Mouse (Mus musculus) neural tube, embryonic 13.5 days (tissue): ENCODE measurements at regions not wholly inside any gene's neighbourhood (a gene's known extent, or its start where the extent isn't known, plus 50 kb on each side); places are given as distances from the start of the nearest gene placed in this dataset.
A peak's percentile ranks its signal among the peaks of the same experiment; 100 is the strongest.

Experiments used
- ATAC-seq: fragments of 200-750 bp; cut with Nextera tagmentation; 2 replicates; pipeline ENCODE4 v1.8.0; 2017; ENCODE audit warnings: low read depth, mild to moderate bottlenecking, moderate TSS enrichment, moderate library complexity
- H3K27ac ChIP-seq: fragments of 300-500 bp; sonication (generic); replicated peaks from 2 replicates; pipeline ENCODE4 v1.5.1; 2015; ENCODE audit warnings: moderate library complexity, mild to moderate bottlenecking, inconsistent platforms
- H3K27me3 ChIP-seq: fragments of 300-500 bp; sonication (generic); 2 replicates; pipeline ENCODE4 v1.6.1; 2015; ENCODE audit warnings: mild to moderate bottlenecking, inconsistent platforms
- H3K36me3 ChIP-seq: fragments of 300-500 bp; sonication (generic); 2 replicates; pipeline ENCODE4 v1.6.1; 2015; ENCODE audit warnings: mild to moderate bottlenecking, inconsistent platforms
- H3K4me1 ChIP-seq: fragments of 300-500 bp; sonication (generic); replicated peaks from 2 replicates; pipeline ENCODE4 v1.6.1; 2015; ENCODE audit warnings: inconsistent platforms
- H3K4me2 ChIP-seq: fragments of 300-500 bp; sonication (generic); 2 replicates; pipeline ENCODE4 v1.6.1; 2015; ENCODE audit warnings: inconsistent platforms, mild to moderate bottlenecking, moderate library complexity
- H3K4me3 ChIP-seq: fragments of 300-500 bp; sonication (generic); 2 replicates; pipeline ENCODE4 v1.5.1; 2015; ENCODE audit warnings: mild to moderate bottlenecking, inconsistent platforms
- H3K9ac ChIP-seq: fragments of 300-500 bp; sonication (generic); 2 replicates; pipeline ENCODE4 v1.6.1; 2015; ENCODE audit warnings: moderate library complexity, mild to moderate bottlenecking, inconsistent platforms
- H3K9me3 ChIP-seq: fragments of 300-500 bp; sonication (generic); 2 replicates; pipeline ENCODE4 v1.6.1; 2016; ENCODE audit warnings: inconsistent platforms
- WGBS: fragments of 180-500 bp; shearing (Covaris S2); methylation state at CpG from one replicate; pipeline ENCODE4 v1.1.7; 2015; 5-methylcytosine and 5-hydroxymethylcytosine counted together

DNA sequence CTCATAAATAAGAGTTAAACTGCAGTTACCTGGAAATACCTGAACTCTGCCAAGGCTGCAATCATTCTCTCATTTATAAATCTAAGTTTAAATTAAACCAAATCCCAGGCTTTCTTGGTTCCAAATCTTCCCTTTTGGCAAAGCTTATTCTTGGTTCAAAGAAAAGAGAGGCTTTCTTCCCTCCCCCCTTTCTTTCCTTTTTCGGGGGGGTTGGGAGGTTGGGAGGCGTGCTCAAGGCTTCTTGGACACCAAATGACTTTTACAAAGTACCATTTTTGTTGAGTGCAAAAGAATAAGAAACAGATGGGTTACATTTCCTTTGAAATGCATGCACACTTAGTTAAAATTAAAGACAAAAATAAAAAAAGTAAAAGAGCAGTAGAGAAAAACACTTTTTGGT is 105.4 kb upstream of the Mroh9 start:
- no peak for ATAC-seq
- no peak overlapping the region for H3K4me2 ChIP-seq
- WGBS, result 73% methylated on average over 2 of the region's 2 CpGs
- H3K4me3 ChIP-seq, result no peak overlapping the region
- no peaks in the 10 kb centered on the region for H3K36me3 ChIP-seq
- no peak overlapping the region for H3K9ac ChIP-seq
- H3K9me3 ChIP-seq, result no peaks in the 10 kb centered on the region
- H3K27me3 ChIP-seq, result no peaks in the 10 kb centered on the region
- H3K27ac ChIP-seq, result no peak overlapping the region
- H3K4me1 ChIP-seq, result no peaks in the 10 kb centered on the region

DNA sequence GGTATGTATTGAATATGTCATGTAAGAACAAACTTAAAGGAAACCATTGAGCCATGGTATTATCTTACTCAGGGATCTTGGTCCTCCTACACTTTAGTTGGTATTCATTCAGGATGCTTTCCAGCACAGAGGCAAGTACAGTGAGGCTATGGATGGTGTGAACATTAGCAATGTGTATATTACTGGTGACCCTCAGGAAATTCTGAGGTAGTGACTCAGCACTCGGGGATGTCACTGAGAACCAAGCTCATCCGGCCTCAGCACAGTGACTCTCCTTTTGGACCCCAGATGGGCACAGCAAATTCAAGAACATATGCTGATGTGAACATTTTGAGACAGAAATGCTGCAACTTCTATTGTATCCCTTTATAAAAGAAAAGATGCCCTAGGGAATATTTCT is 96.4 kb upstream of the Mroh9 start:
- 81% methylated on average over 2 of the region's 2 CpGs for WGBS
- H3K27me3 ChIP-seq, result no peaks in the 10 kb centered on the region
- no peak overlapping the region for H3K4me3 ChIP-seq
- H3K36me3 ChIP-seq, result no peaks in the 10 kb centered on the region
- no peak overlapping the region for H3K9ac ChIP-seq
- no peak for ATAC-seq
- no peak overlapping the region for H3K4me2 ChIP-seq
- H3K9me3 ChIP-seq, result no peaks in the 10 kb centered on the region
- no peaks in the 10 kb centered on the region for H3K4me1 ChIP-seq
- no peak overlapping the region for H3K27ac ChIP-seq

DNA sequence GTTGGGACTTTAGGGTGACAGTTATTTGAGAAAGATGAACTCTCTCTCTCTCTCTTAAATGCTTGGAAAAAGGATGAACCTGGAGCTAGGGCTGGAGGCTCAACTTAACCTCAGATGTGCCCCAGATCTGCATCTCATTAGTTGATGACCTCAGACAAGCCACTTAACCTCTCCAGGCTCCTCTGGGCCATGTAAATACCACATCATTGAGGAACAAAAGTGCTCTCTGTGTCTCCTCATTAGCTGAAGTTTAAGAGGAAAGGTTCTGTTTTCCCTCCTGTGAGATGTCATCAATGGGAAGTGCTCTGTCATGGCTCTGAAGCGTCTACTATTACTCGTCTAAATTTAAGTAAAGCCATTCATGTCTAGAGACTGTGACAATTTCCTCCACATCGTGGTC is 91.5 kb upstream of the Mroh9 start:
- ATAC-seq, result no peak
- Histone ChIP-seq H3K4me1 (no peaks in the 10 kb centered on the region), H3K4me3 (no peak overlapping the region), H3K27ac (no peak overlapping the region), H3K9me3 (no peaks in the 10 kb centered on the region), H3K27me3 (no peaks in the 10 kb centered on the region), H3K36me3 (no peaks in the 10 kb centered on the region), H3K9ac (no peak overlapping the region), H3K4me2 (no peak overlapping the region)
- WGBS, result 45% methylated on average over 3 of the region's 3 CpGs

DNA sequence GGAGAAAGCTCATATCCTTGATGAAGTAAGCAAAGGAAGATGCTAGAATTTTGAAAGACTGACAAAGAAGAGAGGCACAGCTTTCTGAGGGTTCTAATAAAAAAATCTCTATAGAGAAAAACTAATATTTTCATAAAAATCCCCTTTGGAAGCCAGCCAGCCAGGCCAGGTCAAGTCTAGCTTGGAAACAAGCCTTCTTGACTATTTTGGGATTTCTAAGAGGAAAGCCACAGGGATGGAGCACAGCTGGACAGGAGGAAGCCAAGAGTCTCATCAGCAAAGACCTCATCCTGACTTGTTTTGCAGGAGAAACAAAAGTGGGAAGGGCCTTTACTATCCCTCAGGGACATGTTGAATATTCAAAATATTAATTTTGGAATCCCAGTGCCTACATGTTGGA is 81.6 kb upstream of the Mroh9 start:
- ATAC-seq, result no peak
- Histone ChIP-seq H3K4me3 (no peak overlapping the region), H3K27ac (no peak overlapping the region), H3K9me3 (0 out of 2 replicates have a peak, but pooled peaks cover 12% of the 10 kb centered on the region), H3K4me1 (no peaks in the 10 kb centered on the region), H3K36me3 (no peaks in the 10 kb centered on the region), H3K27me3 (no peaks in the 10 kb centered on the region), H3K4me2 (no peak overlapping the region), H3K9ac (no peak overlapping the region)

DNA sequence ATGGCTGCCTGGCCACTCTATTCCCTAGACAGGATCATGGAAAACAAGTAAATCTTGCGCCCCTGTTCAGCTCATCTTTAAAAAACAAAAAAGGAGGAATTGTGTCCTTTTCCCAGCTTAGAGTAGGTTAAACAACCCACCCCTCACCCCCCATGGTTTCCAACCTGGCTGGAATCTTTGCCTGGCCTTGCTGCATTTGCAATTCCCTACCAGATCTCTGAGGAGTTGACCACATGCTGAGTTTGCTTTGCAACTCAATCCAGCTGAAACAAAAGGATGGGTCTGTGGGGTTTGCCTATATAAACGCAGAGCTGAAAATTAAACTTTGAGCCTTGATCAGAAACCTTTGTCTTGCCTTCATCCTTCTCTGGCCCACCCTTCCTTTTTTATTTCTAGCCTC is 78.2 kb upstream of the Mroh9 start:
- H3K27me3 ChIP-seq, result no peaks in the 10 kb centered on the region
- no peak overlapping the region for H3K4me3 ChIP-seq
- WGBS, result 27% methylated on average over 2 of the region's 2 CpGs
- H3K36me3 ChIP-seq, result no peaks in the 10 kb centered on the region
- no peak overlapping the region for H3K27ac ChIP-seq
- H3K9me3 ChIP-seq, result no peaks in the 10 kb centered on the region
- H3K9ac ChIP-seq, result no peak overlapping the region
- no peaks in the 10 kb centered on the region for H3K4me1 ChIP-seq
- H3K4me2 ChIP-seq, result no peak overlapping the region
- no peak for ATAC-seq

DNA sequence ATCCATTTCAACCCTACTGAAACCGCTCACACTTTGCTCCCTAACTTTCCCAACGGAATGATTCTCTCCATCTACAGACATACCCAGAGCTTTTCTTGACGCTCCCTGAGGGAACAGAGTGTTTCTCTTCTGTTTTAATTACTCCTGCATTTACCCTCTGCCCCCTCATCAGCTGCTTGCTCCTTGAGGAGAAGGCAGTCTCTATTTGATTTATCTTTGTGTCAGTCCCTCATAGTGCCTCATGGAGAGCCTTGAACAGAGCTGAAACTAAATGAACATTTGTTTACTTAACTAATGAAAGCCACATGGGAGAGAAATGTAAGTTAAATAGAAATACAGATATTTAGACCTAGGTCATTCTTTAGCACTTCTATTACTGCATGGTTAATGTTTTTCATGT is 74.4 kb upstream of the Mroh9 start:
- Histone ChIP-seq H3K4me2 (no peak overlapping the region), H3K27me3 (no peaks in the 10 kb centered on the region), H3K27ac (no peak overlapping the region), H3K4me1 (no peaks in the 10 kb centered on the region), H3K9ac (no peak overlapping the region), H3K36me3 (no peaks in the 10 kb centered on the region), H3K4me3 (no peak overlapping the region), H3K9me3 (no peaks in the 10 kb centered on the region)
- WGBS, result 64% methylated on average over 3 of the region's 3 CpGs
- ATAC-seq, result no peak

DNA sequence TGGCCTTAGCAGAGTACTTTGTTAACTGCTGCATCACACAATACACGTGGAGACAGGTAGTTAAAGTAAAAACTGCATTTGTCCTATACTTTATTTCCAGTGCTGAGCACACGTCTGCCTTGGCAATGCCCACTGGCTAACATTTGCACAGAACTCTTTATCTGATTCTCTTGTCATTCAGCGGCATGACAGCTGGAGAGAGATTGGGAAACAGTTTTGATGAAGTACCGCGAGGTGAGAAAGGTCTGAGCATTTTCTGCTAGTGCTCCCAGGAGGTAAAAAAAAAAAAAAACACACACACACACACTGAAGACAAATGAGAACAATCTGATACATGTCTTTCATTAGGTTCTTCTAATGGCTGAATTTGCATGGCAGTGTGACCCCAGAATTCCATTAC is 73.0 kb upstream of the Mroh9 start:
- no peak overlapping the region for H3K27ac ChIP-seq
- WGBS, result 69% methylated on average over 5 of the region's 5 CpGs
- no peaks in the 10 kb centered on the region for H3K4me1 ChIP-seq
- no peak for ATAC-seq
- H3K36me3 ChIP-seq, result no peaks in the 10 kb centered on the region
- H3K4me3 ChIP-seq, result no peak overlapping the region
- H3K9ac ChIP-seq, result no peak overlapping the region
- no peaks in the 10 kb centered on the region for H3K27me3 ChIP-seq
- no peak overlapping the region for H3K4me2 ChIP-seq
- H3K9me3 ChIP-seq, result no peaks in the 10 kb centered on the region

DNA sequence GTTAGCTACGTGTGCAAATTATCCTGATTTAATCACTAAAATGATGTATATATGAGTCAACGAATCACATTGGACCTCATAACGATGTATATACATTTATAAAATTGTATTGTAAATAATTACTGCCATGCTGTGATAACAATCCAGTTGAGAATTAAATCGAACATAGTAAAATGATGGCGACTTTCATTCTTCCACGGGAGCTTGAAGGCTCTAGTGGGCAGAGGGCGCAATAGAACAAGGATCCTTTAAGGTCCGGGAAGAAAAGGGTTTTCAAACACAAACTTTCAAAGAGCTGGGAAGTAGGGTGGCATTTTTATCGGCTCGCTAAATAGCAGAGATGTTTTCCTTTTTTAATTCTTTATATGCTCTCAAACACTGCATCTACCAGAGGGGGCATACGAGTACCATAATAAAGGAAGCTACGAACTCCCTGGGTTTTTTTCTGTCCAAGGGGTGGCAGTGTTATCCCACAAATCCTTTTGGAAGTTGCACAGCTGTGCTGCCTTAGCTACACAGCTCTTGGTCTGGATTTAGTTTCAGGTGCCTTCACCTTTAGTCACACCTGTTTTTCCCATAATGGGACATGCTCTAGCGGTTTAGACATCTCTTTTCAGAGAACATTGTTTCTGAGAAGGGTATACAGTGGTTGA is 64.9 kb upstream of the Mroh9 start:
- peak overlapping the region; percentile 32 for H3K4me3 ChIP-seq
- no peaks in the 10 kb centered on the region for H3K27me3 ChIP-seq
- no peaks in the 10 kb centered on the region for H3K36me3 ChIP-seq
- ATAC-seq, result peak; percentile 98
- H3K4me2 ChIP-seq, result peak overlapping the region; percentile 50
- H3K9me3 ChIP-seq, result 0 out of 2 replicates have a peak, but pooled peaks cover 3% of the 10 kb centered on the region
- H3K27ac ChIP-seq, result no peak overlapping the region
- 0 out of 2 replicates have a peak, but pooled peaks cover 3% of the 10 kb centered on the region for H3K4me1 ChIP-seq
- peak overlapping the region; percentile 56 for H3K9ac ChIP-seq
- WGBS, result 29% methylated on average over 13 of the region's 13 CpGs

DNA sequence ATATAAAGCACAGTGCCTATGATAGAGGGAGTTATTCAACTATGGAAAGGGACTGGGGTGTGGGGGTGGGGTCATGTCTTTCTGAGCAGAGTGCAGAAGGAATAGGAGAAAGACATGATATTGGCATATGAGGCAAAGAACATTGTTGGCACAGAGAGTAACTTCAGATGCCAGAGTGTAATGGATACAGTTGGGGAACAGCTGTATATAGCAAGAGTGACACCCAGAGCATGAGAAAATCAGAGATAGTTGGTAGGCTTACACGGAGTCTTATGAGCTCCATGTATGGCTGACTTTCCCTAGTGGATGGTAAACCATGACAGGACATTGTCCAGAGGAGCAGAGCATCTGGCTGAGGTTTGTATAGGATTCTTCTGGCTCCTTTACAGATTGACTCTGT is 61.2 kb upstream of the Mroh9 start:
- no peaks in the 10 kb centered on the region for H3K36me3 ChIP-seq
- ATAC-seq, result no peak
- H3K9me3 ChIP-seq, result 0 out of 2 replicates have a peak, but pooled peaks cover 3% of the 10 kb centered on the region
- WGBS, result 68% methylated on average over 1 of the region's 1 CpGs
- H3K27ac ChIP-seq, result no peak overlapping the region
- no peaks in the 10 kb centered on the region for H3K27me3 ChIP-seq
- no peak overlapping the region for H3K4me2 ChIP-seq
- H3K9ac ChIP-seq, result no peak overlapping the region
- no peak overlapping the region for H3K4me3 ChIP-seq
- no peaks in the 10 kb centered on the region for H3K4me1 ChIP-seq

DNA sequence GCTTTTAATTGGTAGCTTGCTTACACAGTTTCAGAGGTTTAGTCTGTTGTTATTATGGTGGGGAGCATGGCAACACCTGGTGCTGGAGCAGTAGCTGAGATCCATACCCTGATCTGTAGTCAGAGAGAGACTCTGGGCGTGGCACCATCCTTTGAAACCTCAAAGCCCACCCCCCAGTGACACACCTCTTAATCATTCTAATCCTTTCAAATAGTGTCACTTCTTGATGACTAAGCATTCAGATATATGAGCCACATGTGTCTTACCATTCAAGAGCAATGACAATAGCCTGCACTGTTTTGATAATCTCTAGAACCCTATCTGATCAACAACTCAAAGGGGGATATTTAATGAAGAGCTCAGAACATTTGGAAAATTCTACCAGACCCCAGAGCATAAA is 57.6 kb upstream of the Mroh9 start:
- 95% methylated on average over 1 of the region's 1 CpGs for WGBS
- Histone ChIP-seq H3K27ac (no peak overlapping the region), H3K4me3 (no peak overlapping the region), H3K4me2 (no peak overlapping the region), H3K9me3 (no peaks in the 10 kb centered on the region), H3K36me3 (no peaks in the 10 kb centered on the region), H3K27me3 (no peaks in the 10 kb centered on the region), H3K9ac (no peak overlapping the region), H3K4me1 (no peaks in the 10 kb centered on the region)
- no peak for ATAC-seq

DNA sequence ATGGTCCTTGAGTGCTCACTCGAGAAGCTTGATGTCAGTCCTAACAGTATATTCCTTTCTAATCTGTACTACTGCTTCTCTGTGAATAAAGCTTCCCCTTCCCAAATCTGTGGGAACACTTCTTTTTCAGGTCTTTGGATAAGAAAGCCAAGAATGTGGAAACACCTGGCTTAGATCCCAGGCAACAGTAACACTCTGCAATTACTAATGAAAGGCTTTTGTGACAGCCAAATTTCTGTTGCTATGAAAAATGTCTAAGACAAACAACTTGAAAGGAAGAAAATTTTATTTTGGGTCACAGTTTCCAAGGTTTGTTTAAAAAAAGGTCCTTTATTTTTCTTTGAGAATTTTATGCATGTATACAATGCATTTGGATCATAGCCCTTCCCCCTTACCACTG is 56.0 kb upstream of the Mroh9 start:
- H3K27me3 ChIP-seq, result no peaks in the 10 kb centered on the region
- no peak overlapping the region for H3K4me3 ChIP-seq
- no peaks in the 10 kb centered on the region for H3K9me3 ChIP-seq
- no peak overlapping the region for H3K4me2 ChIP-seq
- H3K36me3 ChIP-seq, result no peaks in the 10 kb centered on the region
- no peaks in the 10 kb centered on the region for H3K4me1 ChIP-seq
- ATAC-seq, result no peak
- 92% methylated on average over 1 of the region's 1 CpGs for WGBS
- no peak overlapping the region for H3K9ac ChIP-seq
- H3K27ac ChIP-seq, result no peak overlapping the region

DNA sequence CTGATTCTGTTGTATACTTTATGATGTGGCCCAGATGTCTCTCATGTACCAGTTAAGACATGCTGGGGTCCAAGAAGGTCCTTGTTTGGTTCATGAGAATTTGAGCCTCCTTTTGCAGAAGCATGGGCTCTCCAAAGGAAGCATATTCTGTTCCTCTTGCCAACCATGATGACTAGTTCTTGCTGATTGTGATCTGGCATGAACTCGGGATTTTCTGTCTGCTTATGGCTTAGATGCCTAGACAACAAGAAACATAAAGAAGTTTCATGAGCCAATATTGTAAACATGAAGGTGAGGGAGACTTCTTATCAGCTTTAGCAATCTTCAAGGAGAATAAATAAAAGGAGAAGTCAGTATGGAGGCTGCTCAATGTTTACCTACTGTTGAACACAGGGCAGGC is 52.7 kb upstream of the Mroh9 start:
- Histone ChIP-seq H3K4me2 (no peak overlapping the region), H3K36me3 (no peaks in the 10 kb centered on the region), H3K27me3 (no peaks in the 10 kb centered on the region), H3K9me3 (no peaks in the 10 kb centered on the region), H3K27ac (no peak overlapping the region), H3K9ac (no peak overlapping the region), H3K4me3 (no peak overlapping the region), H3K4me1 (no peaks in the 10 kb centered on the region)
- ATAC-seq, result no peak
- WGBS, result 81% methylated on average over 1 of the region's 1 CpGs
